Mouse (Mus musculus): ENCODE measurements around the gene Cuta. TPM values are rescaled to one million over a fixed set of nuclear protein-coding genes. Genes with fewer than 3 reads are reported as not detected.
"Not testable (repeated sequence)": the region's sequence is repeated elsewhere in the genome, so short reads cannot be mapped to it uniquely, and the experiment has no call there.

Gene Cuta
- polyA plus RNA-seq, 1 experiment = not detected

DNA sequence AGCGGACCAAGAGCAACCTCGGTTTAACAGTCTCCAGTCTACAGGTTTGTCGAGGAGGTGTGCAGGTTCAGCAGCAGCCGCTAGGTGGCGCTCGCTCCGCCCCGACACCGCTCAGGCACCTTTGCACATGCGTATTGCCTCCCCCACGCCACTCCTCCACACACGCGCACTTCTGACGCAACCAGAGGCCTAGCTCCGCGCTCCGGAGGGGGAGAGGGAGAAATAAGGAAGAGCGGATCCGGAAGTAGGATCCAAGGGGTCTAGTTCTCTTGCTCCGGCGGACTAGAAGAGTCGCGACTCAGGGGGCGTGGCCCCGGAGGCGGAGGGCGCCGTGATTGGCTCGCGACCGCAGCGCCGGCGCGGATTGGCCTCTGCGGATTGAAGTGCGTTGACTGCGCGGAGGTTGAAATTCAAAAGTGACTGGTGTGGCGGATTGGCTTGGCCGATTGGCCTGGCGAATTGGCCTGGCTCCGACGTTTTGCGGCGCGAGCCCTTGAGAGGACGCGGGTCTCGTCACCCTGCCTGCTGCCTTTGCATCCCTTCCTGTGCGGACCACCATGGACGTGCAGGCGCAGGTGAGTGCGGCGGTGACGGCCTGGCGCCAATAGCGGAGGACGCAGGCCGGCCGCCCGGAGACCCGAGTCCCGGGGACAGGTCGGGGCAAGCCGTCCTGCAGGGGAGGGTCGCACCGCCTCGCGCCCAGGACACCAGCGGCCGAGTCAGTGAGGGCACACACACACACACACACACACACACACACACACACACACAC, 22.5 kb downstream of the Cuta start, which contains the start of gene Kifc5b:
Gene Kifc5b (plus strand): TSS at position 381 of the 772 bp plus-strand sequence.
- WGBS = under 1% methylated on average over 72 of the region's 72 CpGs
- H3K27ac ChIP-seq (ENCODE audit: insufficient read depth, low read depth, low read length) = no peak within 1 kb of the TSS
- TF ChIP-seq CTCF (IDR thresholded peaks at IDR 0.05; ENCODE audit: insufficient read depth, low read depth, low read length) (peak; percentile 93), POLR2A (IDR thresholded peaks at IDR 0.05; ENCODE audit: insufficient read depth, low read depth, low read length) (no peak)

GRCm38 (mm10) chr17:26915248-26915647, 24.1 kb downstream of the Cuta start:
- Histone ChIP-seq H3K4me3 (ENCODE audit: insufficient read depth, low read depth, low read length) (no peak overlapping the region), H3K27ac (ENCODE audit: insufficient read depth, low read depth, low read length) (no peak overlapping the region), H3K4me1 (ENCODE audit: control insufficient read depth, insufficient read depth, low read length) (peaks cover 5% of the 10 kb centered on the region)
- TF ChIP-seq CTCF (IDR thresholded peaks at IDR 0.05; ENCODE audit: insufficient read depth, low read depth, low read length) (no peak), POLR2A (IDR thresholded peaks at IDR 0.05; ENCODE audit: insufficient read depth, low read depth, low read length) (no peak)
- 67% methylated on average over 1 of the region's 1 CpGs for WGBS

More for the DNA sequence above, 22.5 kb downstream of the Cuta start, which contains the start of gene Kifc5b:
- Histone ChIP-seq H3K4me3 (ENCODE audit: insufficient read depth, low read depth, low read length) (peak within 1 kb of the TSS; percentile 66), H3K4me1 (ENCODE audit: control insufficient read depth, insufficient read depth, low read length) (peaks cover 5% of the 10 kb centered on the region)

- not testable (repeated sequence) for H3K4me1 ChIP-seq (ENCODE audit: control insufficient read depth, insufficient read depth, low read length); H3K4me3 ChIP-seq (ENCODE audit: insufficient read depth, low read depth, low read length); H3K27ac ChIP-seq (ENCODE audit: insufficient read depth, low read depth, low read length)
- 35% methylated on average over 15 of the region's 15 CpGs for WGBS
These were observed 31.9 kb downstream of the Cuta start for GRCm38 (mm10) chr17:26907506-26907905.

DNA sequence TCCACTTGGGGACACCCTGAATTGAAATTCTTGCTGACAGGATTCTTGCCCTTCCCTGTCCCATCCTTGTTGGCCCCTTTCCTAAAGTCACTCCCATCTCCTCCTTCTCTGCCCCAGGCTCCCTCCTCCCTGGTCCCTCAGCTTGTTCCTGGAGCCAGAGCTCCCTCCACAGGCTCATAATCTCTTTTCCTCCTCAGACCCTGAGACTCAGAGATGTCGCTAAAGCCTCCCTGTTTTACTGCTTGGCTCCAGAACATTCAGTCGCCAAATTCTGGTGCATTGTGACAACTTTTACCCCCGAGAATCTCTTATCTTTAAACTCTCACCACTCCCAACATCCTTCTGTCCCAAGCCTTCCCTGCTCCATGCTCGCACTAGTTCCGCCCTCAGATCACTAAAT, 35.0 kb downstream of the Cuta start:
- Histone ChIP-seq H3K27ac (ENCODE audit: insufficient read depth, low read depth, low read length) (no peak overlapping the region), H3K4me3 (ENCODE audit: insufficient read depth, low read depth, low read length) (no peak overlapping the region), H3K4me1 (ENCODE audit: control insufficient read depth, insufficient read depth, low read length) (peaks cover 6% of the 10 kb centered on the region; the same call in 1 of the 2 replicates)
- 58% methylated on average over 5 of the region's 5 CpGs for WGBS
- TF ChIP-seq CTCF (IDR thresholded peaks at IDR 0.05; ENCODE audit: insufficient read depth, low read depth, low read length) (no peak), POLR2A (IDR thresholded peaks at IDR 0.05; ENCODE audit: insufficient read depth, low read depth, low read length) (no peak)

DNA sequence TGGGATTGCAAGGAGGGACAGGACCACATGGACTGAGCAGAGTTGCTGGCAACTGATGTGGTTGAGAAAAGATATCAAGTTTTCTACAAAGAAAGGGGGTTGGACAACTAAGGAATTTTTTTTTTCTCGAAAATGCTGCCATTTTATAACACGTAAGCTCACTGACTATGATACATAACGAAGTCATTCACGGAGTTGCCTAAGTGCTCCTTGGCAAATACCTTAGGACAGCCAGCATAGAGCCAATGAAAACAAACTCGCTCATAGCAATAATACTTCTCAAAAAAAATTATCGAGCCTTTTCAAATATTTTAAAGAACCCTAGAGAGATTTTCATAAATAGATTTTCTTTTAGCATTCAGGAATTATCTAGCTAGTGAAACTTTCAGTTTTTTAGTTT, 38.5 kb downstream of the Cuta start:
- no peak overlapping the region for H3K4me3 ChIP-seq (ENCODE audit: insufficient read depth, low read depth, low read length)
- H3K27ac ChIP-seq (ENCODE audit: insufficient read depth, low read depth, low read length) = no peak overlapping the region
- TF ChIP-seq CTCF (IDR thresholded peaks at IDR 0.05; ENCODE audit: insufficient read depth, low read depth, low read length) = no peak
- no peak for TF ChIP-seq POLR2A (IDR thresholded peaks at IDR 0.05; ENCODE audit: insufficient read depth, low read depth, low read length)
- no peaks in the 10 kb centered on the region for H3K4me1 ChIP-seq (ENCODE audit: control insufficient read depth, insufficient read depth, low read length)
- WGBS = 79% methylated on average over 6 of the region's 6 CpGs

- H3K27ac ChIP-seq (ENCODE audit: insufficient read depth, low read depth, low read length) = no peak overlapping the region
- H3K4me3 ChIP-seq (ENCODE audit: insufficient read depth, low read depth, low read length) = no peak overlapping the region
- 20% methylated on average over 10 of the region's 10 CpGs for WGBS
- peaks cover 29% of the 10 kb centered on the region for H3K4me1 ChIP-seq (ENCODE audit: control insufficient read depth, insufficient read depth, low read length)
- TF ChIP-seq CTCF (IDR thresholded peaks at IDR 0.05; ENCODE audit: insufficient read depth, low read depth, low read length) (peak; percentile 77; the same call in 1 of the 2 replicates), POLR2A (IDR thresholded peaks at IDR 0.05; ENCODE audit: insufficient read depth, low read depth, low read length) (no peak)
These were observed 43.8 kb downstream of the Cuta start for GRCm38 (mm10) chr17:26895578-26895977.

GRCm38 (mm10) chr17:26894342-26894741, 45.0 kb downstream of the Cuta start:
- WGBS = 53% methylated on average over 6 of the region's 6 CpGs
- Histone ChIP-seq H3K4me3 (ENCODE audit: insufficient read depth, low read depth, low read length) (no peak overlapping the region), H3K4me1 (ENCODE audit: control insufficient read depth, insufficient read depth, low read length) (peaks cover 29% of the 10 kb centered on the region), H3K27ac (ENCODE audit: insufficient read depth, low read depth, low read length) (no peak overlapping the region)
- TF ChIP-seq POLR2A (IDR thresholded peaks at IDR 0.05; ENCODE audit: insufficient read depth, low read depth, low read length) = no peak
- TF ChIP-seq CTCF (IDR thresholded peaks at IDR 0.05; ENCODE audit: insufficient read depth, low read depth, low read length) = no peak

DNA sequence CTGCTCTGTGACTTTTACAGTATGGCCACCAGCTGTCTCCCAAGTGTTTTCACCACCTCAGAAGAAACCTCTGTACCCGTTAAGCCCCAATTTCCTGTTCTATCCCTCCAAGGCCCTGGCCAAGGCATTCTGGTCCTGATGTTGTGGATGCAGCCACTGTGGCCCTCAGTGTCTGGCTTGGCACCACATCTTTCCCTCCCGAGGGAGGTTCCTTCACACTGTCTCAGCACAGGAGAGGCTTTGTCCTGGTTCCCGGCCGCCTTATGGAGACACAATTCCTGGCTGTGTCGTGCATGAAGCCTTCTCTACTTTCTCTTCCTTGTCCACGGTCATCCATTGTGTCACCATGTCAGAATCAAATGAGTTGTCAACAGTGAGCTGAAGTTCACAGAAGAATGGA, 45.9 kb downstream of the Cuta start:
- WGBS = 46% methylated on average over 6 of the region's 6 CpGs
- H3K4me1 ChIP-seq (ENCODE audit: control insufficient read depth, insufficient read depth, low read length) = peaks cover 29% of the 10 kb centered on the region
- H3K4me3 ChIP-seq (ENCODE audit: insufficient read depth, low read depth, low read length) = no peak overlapping the region
- no peak overlapping the region for H3K27ac ChIP-seq (ENCODE audit: insufficient read depth, low read depth, low read length)
- TF ChIP-seq POLR2A (IDR thresholded peaks at IDR 0.05; ENCODE audit: insufficient read depth, low read depth, low read length) (no peak), CTCF (IDR thresholded peaks at IDR 0.05; ENCODE audit: insufficient read depth, low read depth, low read length) (no peak)

DNA sequence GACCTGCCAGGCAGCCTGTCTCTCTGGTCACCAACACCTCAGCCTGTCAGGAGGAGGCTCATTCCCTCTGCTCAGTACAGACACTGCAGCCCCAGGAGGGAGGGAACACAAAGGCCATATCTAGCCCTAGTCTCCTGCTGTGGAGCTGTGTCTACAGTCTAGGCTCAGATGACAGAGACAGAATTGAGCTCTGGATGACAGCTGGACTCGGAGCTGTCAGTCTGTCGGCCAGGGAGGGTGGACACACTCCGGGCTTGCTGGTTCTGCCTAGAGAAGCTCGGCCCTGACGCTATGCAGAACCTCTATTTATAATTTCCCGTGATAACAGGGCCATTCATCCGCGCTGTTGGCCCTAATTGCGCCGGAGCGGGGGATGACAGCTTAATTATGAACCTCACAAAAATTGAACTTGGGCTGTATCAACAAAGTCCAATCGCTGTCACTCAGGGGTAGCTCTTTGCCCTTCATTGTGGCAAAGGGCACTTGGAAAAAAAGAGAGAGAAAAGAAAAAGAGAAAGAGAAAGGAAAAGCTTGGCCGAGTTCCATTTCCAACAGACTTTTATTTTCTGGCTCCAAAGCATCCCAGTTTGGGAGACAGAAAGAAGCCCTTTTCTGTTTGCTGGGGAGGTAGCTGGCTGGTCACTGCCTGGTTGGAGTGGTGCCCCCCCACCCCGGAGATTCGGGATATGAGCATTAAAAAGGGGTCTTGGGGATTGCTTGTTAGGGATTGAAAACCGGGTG, 46.6 kb downstream of the Cuta start:
- H3K4me3 ChIP-seq (ENCODE audit: insufficient read depth, low read depth, low read length) = peak overlapping the region; percentile 0; the same call in 1 of the 2 replicates
- H3K4me1 ChIP-seq (ENCODE audit: control insufficient read depth, insufficient read depth, low read length) = peaks cover 29% of the 10 kb centered on the region
- H3K27ac ChIP-seq (ENCODE audit: insufficient read depth, low read depth, low read length) = peak overlapping the region; percentile 18; the same call in 1 of the 2 replicates
- TF ChIP-seq POLR2A (IDR thresholded peaks at IDR 0.05; ENCODE audit: insufficient read depth, low read depth, low read length) (no peak), CTCF (IDR thresholded peaks at IDR 0.05; ENCODE audit: insufficient read depth, low read depth, low read length) (no peak)
- 8% methylated on average over 16 of the region's 16 CpGs for WGBS
